Mouse (Mus musculus) G1E (cell line): ENCODE results near the gene Olfr557.

Experiments used
- CTCF ChIP-seq: IDR thresholded peaks from 2 replicates; pipeline ENCODE4 v1.5.1; 2012; ENCODE audit warnings: low read depth, low read length, inconsistent platforms, mixed read lengths
- GATA1 ChIP-seq: IDR thresholded peaks from 2 replicates; pipeline ENCODE4 v1.6.1; 2012; ENCODE audit warnings: borderline replicate concordance, low read length, inconsistent platforms, mixed read lengths
- TAL1 ChIP-seq: conservative IDR thresholded peaks from 2 replicates; pipeline ENCODE4 v1.6.1; 2012; ENCODE audit warnings: low read depth, low read length, inconsistent platforms, mixed read lengths

- TF ChIP-seq CTCF: peak; percentile 89
- no peak for TF ChIP-seq TAL1
- TF ChIP-seq GATA1: no peak
Observed at GRCm38 (mm10) chr7:102695358-102696125, at the start of gene Olfr557.
